9 mouse cellular contexts compared by ENCODE assay signal in the genomic region with DNA sequence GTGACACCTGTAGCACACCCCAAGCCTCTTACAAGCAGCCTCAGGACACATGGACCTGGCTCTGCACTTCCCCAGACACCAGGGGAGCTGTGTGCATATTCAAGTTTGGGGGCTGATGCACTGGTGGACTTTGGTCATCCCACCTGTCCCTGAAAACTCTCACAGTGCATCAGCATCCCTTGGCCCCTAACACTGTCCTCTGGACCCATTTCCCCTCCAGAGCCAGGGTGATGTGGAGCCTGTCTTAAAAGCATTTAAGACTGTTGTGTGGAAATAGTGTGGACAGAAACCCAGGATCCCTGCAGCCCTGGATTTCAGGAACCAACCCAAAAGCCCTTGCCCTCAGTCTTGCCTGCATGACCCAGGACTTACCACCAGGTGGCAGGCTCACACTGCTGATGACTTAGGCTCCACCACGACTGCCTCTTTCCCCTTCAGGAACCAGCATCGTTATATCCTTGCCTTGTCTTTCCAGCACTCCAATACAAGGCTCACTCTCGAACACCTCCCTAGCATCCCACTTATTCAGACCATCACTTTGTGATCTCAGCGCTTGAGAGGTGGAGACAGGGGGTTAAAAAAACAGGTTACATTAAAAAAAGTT.
A peak's percentile ranks its signal among the peaks of the same experiment; 100 is the strongest.
DNase-seq lines count a peak whose midpoint lies in the region; ATAC-seq and TF ChIP-seq lines count a peak whose summit lies in the region.
"Had no signal": no experiment of that assay in that cellular context is flagged by ENCODE, and none has a peak within 500 bp of the region (broad histone marks: within the 10 kb centered on the region; RNA-seq: fewer than 3 reads in every experiment).

No protein-coding gene starts in this region.

- TF ChIP-seq CTCF in liver, postnatal 0 days (IDR thresholded peaks at IDR 0.05; ENCODE audit: low read depth) = peak; percentile 98

- H3K4me1 ChIP-seq in embryonic facial prominence, embryonic 11.5 days (ENCODE audit: control insufficient read depth, insufficient read depth, low read length) = no peaks in the 10 kb centered on the region
- no peaks in the 10 kb centered on the region for H3K4me1 ChIP-seq in liver, postnatal 0 days (ENCODE audit: insufficient read depth)
- H3K4me1 ChIP-seq in neural tube, embryonic 14.5 days (ENCODE audit: control insufficient read depth, insufficient read depth, low read length) = no peaks in the 10 kb centered on the region
- H3K4me1 ChIP-seq: heart, embryonic 13.5 days had no signal

- 6% methylated on average over 4 of the region's 4 CpGs for WGBS in embryonic facial prominence, embryonic 11.5 days
- WGBS in liver, postnatal 0 days (ENCODE audit: insufficient replicate concordance) = 8% methylated on average over 4 of the region's 4 CpGs
- 2% methylated on average over 4 of the region's 4 CpGs for WGBS in neural tube, embryonic 14.5 days

- ATAC-seq in embryonic facial prominence, embryonic 11.5 days (replicated peaks; ENCODE audit: insufficient number of reproducible peaks, low FRiP score, low TSS enrichment, low read depth) = no peak; the same call in 1 of the 2 replicates
- no peak for ATAC-seq in liver, postnatal 0 days
- peak; percentile 90 for ATAC-seq in neural tube, embryonic 14.5 days (ENCODE audit: low read depth)

- H3K4me3 ChIP-seq in embryonic facial prominence, embryonic 11.5 days (ENCODE audit: low read depth, low read length) = no peak overlapping the region
- H3K4me3 ChIP-seq in liver, postnatal 0 days (ENCODE audit: low read depth, low read length) = no peak overlapping the region
- no peak overlapping the region for H3K4me3 ChIP-seq in neural tube, embryonic 14.5 days (ENCODE audit: low read depth, low read length)
- H3K4me3 ChIP-seq: heart, embryonic 13.5 days had no signal

- H3K9me3 ChIP-seq in embryonic facial prominence, embryonic 11.5 days (replicated peaks; ENCODE audit: control insufficient read depth, low read length) = no peaks in the 10 kb centered on the region
- H3K9me3 ChIP-seq in liver, postnatal 0 days (ENCODE audit: low read length) = no peaks in the 10 kb centered on the region
- no peaks in the 10 kb centered on the region for H3K9me3 ChIP-seq in neural tube, embryonic 14.5 days (ENCODE audit: control insufficient read depth, low read length)
- H3K9me3 ChIP-seq: heart, embryonic 13.5 days had no signal

- H3K9ac ChIP-seq in embryonic facial prominence, embryonic 11.5 days (replicated peaks; ENCODE audit: low read length) = no peak overlapping the region
- H3K9ac ChIP-seq in liver, postnatal 0 days (replicated peaks) = no peak overlapping the region
- no peak overlapping the region for H3K9ac ChIP-seq in neural tube, embryonic 14.5 days (replicated peaks; ENCODE audit: low read depth, low read length)
- H3K9ac ChIP-seq: heart, embryonic 13.5 days had no signal

- no peak overlapping the region for H3K4me2 ChIP-seq in embryonic facial prominence, embryonic 11.5 days (ENCODE audit: low read depth, low read length)
- no peak overlapping the region for H3K4me2 ChIP-seq in liver, postnatal 0 days (ENCODE audit: low read depth, low read length)
- no peak overlapping the region for H3K4me2 ChIP-seq in neural tube, embryonic 14.5 days (ENCODE audit: low read depth, low read length)
- H3K4me2 ChIP-seq: heart, embryonic 13.5 days had no signal

- no peaks in the 10 kb centered on the region for H3K27me3 ChIP-seq in embryonic facial prominence, embryonic 11.5 days (ENCODE audit: control insufficient read depth, insufficient read depth, low read length)
- H3K27me3 ChIP-seq in liver, postnatal 0 days (ENCODE audit: insufficient read depth, low read length) = peaks cover 6% of the 10 kb centered on the region; the same call in 1 of the 2 replicates
- no peaks in the 10 kb centered on the region for H3K27me3 ChIP-seq in neural tube, embryonic 14.5 days (ENCODE audit: control insufficient read depth, insufficient read depth, low read length)

- H3K36me3 ChIP-seq in embryonic facial prominence, embryonic 11.5 days (replicated peaks; ENCODE audit: control insufficient read depth, insufficient read depth, low read depth, low read length) = no peaks in the 10 kb centered on the region
- H3K36me3 ChIP-seq in liver, postnatal 0 days (replicated peaks; ENCODE audit: insufficient read depth, low read length) = no peaks in the 10 kb centered on the region
- H3K36me3 ChIP-seq in neural tube, embryonic 14.5 days (ENCODE audit: control insufficient read depth, insufficient read depth, low read length) = no peaks in the 10 kb centered on the region
- H3K36me3 ChIP-seq: heart, embryonic 13.5 days had no signal

- TF ChIP-seq EP300 in liver, postnatal 0 days (IDR thresholded peaks at IDR 0.05; ENCODE audit: low read depth) = no peak

- peak; percentile 73 for DNase-seq in CD4-positive, CD25-positive, alpha-beta regulatory T cell, adult 2 months (ENCODE audit: low read depth, low spot score)
- DNase-seq in adrenal gland, postnatal 36 days = peak; percentile 75 to 78
- DNase-seq in embryonic facial prominence, embryonic 11.5 days (ENCODE audit: low spot score) = peak; percentile 83
- DNase-seq in heart, adult 8-10 months (ENCODE audit: low spot score) = peak; percentile 76
- peak; percentile 73 for DNase-seq in kidney, postnatal 14 days
- DNase-seq in liver, postnatal 0 days = peak; percentile 73
- peak; percentile 87 for DNase-seq in testis, postnatal 10 days (ENCODE audit: low spot score)

- H3K27ac ChIP-seq in embryonic facial prominence, embryonic 11.5 days (replicated peaks; ENCODE audit: low read depth, low read length) = no peak overlapping the region
- no peak overlapping the region for H3K27ac ChIP-seq in liver, postnatal 0 days (ENCODE audit: low read depth)
- no peak overlapping the region for H3K27ac ChIP-seq in neural tube, embryonic 14.5 days (ENCODE audit: low read depth, low read length)
- H3K27ac ChIP-seq: heart, embryonic 13.5 days had no signal
